25 mouse cellular contexts compared by ENCODE assay signal in the genomic region with DNA sequence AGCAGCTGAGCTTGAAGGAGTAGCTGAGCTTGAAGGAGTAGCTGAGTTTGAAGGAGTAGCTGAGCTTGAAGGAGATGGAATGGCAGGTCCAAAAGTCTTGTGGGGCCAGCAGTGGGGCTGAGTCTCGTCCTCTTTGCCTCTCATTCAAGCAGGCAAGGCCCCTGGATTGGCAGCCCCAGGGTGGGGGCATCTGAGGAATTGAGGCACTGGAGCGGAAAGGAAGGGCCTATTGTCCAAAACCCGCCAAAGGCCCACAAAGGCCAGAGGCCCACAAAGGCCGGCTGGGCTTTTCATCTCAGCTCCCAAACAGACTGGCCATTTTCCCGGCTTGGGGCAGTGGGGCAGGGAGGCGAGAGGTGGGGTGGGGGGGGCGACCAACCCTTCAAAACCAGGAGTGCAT. TPM values are rescaled to one million over a fixed set of nuclear protein-coding genes. Genes with fewer than 3 reads are reported as not detected.
"Had no signal": no experiment of that assay in that cellular context is flagged by ENCODE, and none has a peak within 500 bp of the region (broad histone marks: within the 10 kb centered on the region; RNA-seq: fewer than 3 reads in every experiment).

No protein-coding gene starts in this region.

RNA-seq across cellular contexts. Expression of gene Il11ra2, which starts 17.7 kb away (rescaled TPM):
- polyA plus RNA-seq: heart, embryonic 11.5 days; heart, embryonic 12.5 days; heart, embryonic 13.5 days; heart, embryonic 14.5 days; heart, embryonic 15.5 days; heart, embryonic 16.5 days; heart, postnatal 0 days; hindbrain, embryonic 10.5 days; hindbrain, embryonic 12.5 days; hindbrain, embryonic 13.5 days; hindbrain, embryonic 14.5 days; hindbrain, embryonic 15.5 days; hindbrain, embryonic 16.5 days; hindbrain, postnatal 0 days; inflammation-experienced regulatory T-cells, adult 6 months; intestine, embryonic 14.5 days; intestine, embryonic 15.5 days; intestine, embryonic 16.5 days; kidney, embryonic 14.5 days; kidney, embryonic 16.5 days; kidney, postnatal 0 days; large intestine, adult 2 months had no signal

RNA-seq across cellular contexts. Expression of gene Ccl27b, which starts 24.3 kb away (rescaled TPM):
- polyA plus RNA-seq: heart, embryonic 11.5 days; heart, embryonic 12.5 days; heart, embryonic 13.5 days; heart, embryonic 14.5 days; heart, embryonic 15.5 days; heart, embryonic 16.5 days; heart, postnatal 0 days; hindbrain, embryonic 10.5 days; hindbrain, embryonic 12.5 days; hindbrain, embryonic 13.5 days; hindbrain, embryonic 14.5 days; hindbrain, embryonic 15.5 days; hindbrain, embryonic 16.5 days; inflammation-experienced regulatory T-cells, adult 6 months; intestine, embryonic 14.5 days; intestine, embryonic 15.5 days; intestine, embryonic 16.5 days; intestine, postnatal 0 days; kidney, adult 2 months; kidney, embryonic 14.5 days; kidney, embryonic 15.5 days; kidney, embryonic 16.5 days; kidney, postnatal 0 days; large intestine, adult 2 months had no signal

RNA-seq across cellular contexts. Expression of gene Gm2564, which starts 49.8 kb away (rescaled TPM):
- polyA plus RNA-seq: heart, embryonic 12.5 days; heart, embryonic 13.5 days; heart, embryonic 14.5 days; heart, embryonic 15.5 days; hindbrain, embryonic 10.5 days; hindbrain, embryonic 12.5 days; hindbrain, embryonic 13.5 days; hindbrain, embryonic 14.5 days; hindbrain, embryonic 15.5 days; inflammation-experienced regulatory T-cells, adult 6 months; intestine, embryonic 15.5 days; intestine, embryonic 16.5 days; kidney, embryonic 14.5 days had no signal

RNA-seq across cellular contexts. Expression of gene 4930578G10Rik, which starts 56.0 kb away (rescaled TPM):
- polyA plus RNA-seq: heart, embryonic 11.5 days; heart, embryonic 13.5 days; heart, embryonic 14.5 days; heart, embryonic 15.5 days; heart, embryonic 16.5 days; heart, postnatal 0 days; inflammation-experienced regulatory T-cells, adult 6 months; intestine, embryonic 15.5 days; intestine, embryonic 16.5 days; intestine, postnatal 0 days; kidney, embryonic 14.5 days; kidney, embryonic 15.5 days; kidney, postnatal 0 days; large intestine, adult 2 months had no signal
